Mouse (Mus musculus) lung, embryonic 14.5 days (tissue): ENCODE measurements at regions not wholly inside any gene's neighbourhood (a gene's known extent, or its start where the extent isn't known, plus 50 kb on each side); places are given as distances from the start of the nearest gene placed in this dataset.

Experiments
- ATAC-seq: fragments of 200-750 bp; cut with Nextera tagmentation; 2 replicates; pipeline ENCODE4 v1.8.0; 2017; ENCODE audit warnings: mild to moderate bottlenecking, moderate TSS enrichment, moderate library complexity; ENCODE audit not compliant: insufficient read depth
- DNase-seq: peaks from one replicate; pipeline ENCODE4 v3.0.0-alpha.2; 2015
- H3K27ac ChIP-seq: fragments of 300-500 bp; sonication (generic); 2 replicates; pipeline ENCODE4 v1.5.1; 2014; ENCODE audit warnings: low read depth, mild to moderate bottlenecking, moderate library complexity
- H3K27me3 ChIP-seq: fragments of 300-500 bp; sonication (generic); 2 replicates; pipeline ENCODE4 v1.6.1; 2014; ENCODE audit warnings: low read length, control low read depth; ENCODE audit not compliant: insufficient read depth
- H3K36me3 ChIP-seq: fragments of 300-500 bp; sonication (generic); 2 replicates; pipeline ENCODE4 v1.6.1; 2014; ENCODE audit warnings: control low read depth; ENCODE audit not compliant: insufficient read depth
- H3K4me1 ChIP-seq: fragments of 300-500 bp; sonication (generic); 2 replicates; pipeline ENCODE4 v1.6.1; 2014; ENCODE audit warnings: antibody characterized with exemption, control low read depth; ENCODE audit not compliant: insufficient read depth
- H3K4me2 ChIP-seq: fragments of 300-500 bp; sonication (generic); 2 replicates; pipeline ENCODE4 v1.6.1; 2014; ENCODE audit warnings: mild to moderate bottlenecking
- H3K4me3 ChIP-seq: fragments of 300-500 bp; sonication (generic); 2 replicates; pipeline ENCODE4 v1.5.1; 2014; ENCODE audit warnings: low read depth, low read length
- H3K9ac ChIP-seq: fragments of 300-500 bp; sonication (generic); 2 replicates; pipeline ENCODE4 v1.6.1; 2014
- H3K9me3 ChIP-seq: fragments of 300-500 bp; sonication (generic); 2 replicates; pipeline ENCODE4 v1.6.1; 2016; ENCODE audit warnings: low read depth, low read length, control low read depth
- CTCF ChIP-seq: IDR thresholded peaks from 2 replicates; pipeline ENCODE4 v1.5.1; 2016; ENCODE audit warnings: antibody characterized with exemption, low read depth
- WGBS: fragments of 180-500 bp; shearing (Covaris S2); extraction: QIAGEN DNeasy Blood & Tissue Kit; methylation state at CpG from one replicate; pipeline ENCODE4 v1.1.7; 2014; 5-methylcytosine and 5-hydroxymethylcytosine counted together

GRCm38 (mm10) chr6:10970587-10971138 lies 936.6 kb downstream of the Ndufa4 start:
- ATAC-seq (no peak), DNase-seq (peak; percentile 7)
- no peak for TF ChIP-seq CTCF
- no peaks in the 10 kb centered on the region for H3K9me3 ChIP-seq
- H3K4me3 ChIP-seq = no peak overlapping the region
- H3K9ac ChIP-seq = no peak overlapping the region
- 40% methylated on average over 11 of the region's 11 CpGs for WGBS
- no peaks in the 10 kb centered on the region for H3K36me3 ChIP-seq
- no peaks in the 10 kb centered on the region for H3K27me3 ChIP-seq
- H3K27ac ChIP-seq = no peak overlapping the region
- H3K4me1 ChIP-seq = no peaks in the 10 kb centered on the region
- H3K4me2 ChIP-seq = no peak overlapping the region

DNA sequence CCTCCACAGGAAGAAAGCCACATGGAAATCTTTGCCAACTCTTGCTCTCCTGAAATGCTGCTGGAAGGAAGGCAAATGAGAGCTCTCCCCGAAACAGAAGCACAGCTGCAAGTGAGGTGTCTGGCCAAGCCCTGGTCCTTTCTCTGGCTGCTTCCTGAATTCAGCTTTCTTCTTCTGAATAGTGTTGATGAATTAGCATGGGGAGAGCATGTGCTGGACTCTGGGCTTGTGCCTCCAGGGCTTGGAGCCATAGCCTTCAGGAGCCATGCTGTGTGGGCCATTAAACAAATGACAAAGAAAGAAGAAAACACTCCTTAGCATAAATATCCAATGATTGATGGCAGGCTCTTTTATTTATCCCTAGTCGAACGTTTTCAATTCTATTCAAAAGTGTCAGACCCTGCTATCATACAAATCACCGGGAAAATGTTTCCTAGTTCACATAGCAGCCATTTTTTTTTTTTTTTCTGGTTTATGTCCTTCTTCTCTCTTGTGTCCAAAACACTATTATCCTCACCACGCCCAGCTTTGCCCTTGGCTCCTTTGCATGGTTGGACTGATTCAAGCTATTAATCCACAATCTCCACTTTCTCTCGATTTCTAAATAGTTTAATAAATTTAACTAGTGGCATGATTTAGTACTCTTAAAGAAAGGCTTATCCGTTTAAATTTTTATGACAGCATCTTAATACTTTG lies 937.3 kb downstream of the Ndufa4 start:
- no peak overlapping the region for H3K27ac ChIP-seq
- DNase-seq = peak; percentile 15

GRCm38 (mm10) chr6:10943545-10943944 lies 963.8 kb downstream of the Ndufa4 start:
- Histone ChIP-seq H3K27me3 (no peaks in the 10 kb centered on the region), H3K9ac (no peak overlapping the region), H3K27ac (no peak overlapping the region), H3K4me1 (no peaks in the 10 kb centered on the region), H3K9me3 (no peaks in the 10 kb centered on the region), H3K4me2 (no peak overlapping the region), H3K4me3 (no peak overlapping the region), H3K36me3 (no peaks in the 10 kb centered on the region)
- ATAC-seq = no peak
- no peak for TF ChIP-seq CTCF
- DNase-seq = no peak
- WGBS = 55% methylated on average over 1 of the region's 1 CpGs

More for the DNA sequence above, 937.3 kb downstream of the Ndufa4 start:
- Histone ChIP-seq H3K9me3 (no peaks in the 10 kb centered on the region), H3K27me3 (no peaks in the 10 kb centered on the region), H3K4me1 (no peaks in the 10 kb centered on the region), H3K4me2 (no peak overlapping the region), H3K4me3 (no peak overlapping the region), H3K36me3 (no peaks in the 10 kb centered on the region), H3K9ac (no peak overlapping the region)
- no peak for TF ChIP-seq CTCF
- 39% methylated on average over 7 of the region's 7 CpGs for WGBS
- no peak for ATAC-seq

GRCm38 (mm10) chr6:10941470-10941869 lies 965.8 kb downstream of the Ndufa4 start:
- no peaks in the 10 kb centered on the region for H3K27me3 ChIP-seq
- no peak for TF ChIP-seq CTCF
- H3K4me1 ChIP-seq = no peaks in the 10 kb centered on the region
- 92% methylated on average over 3 of the region's 3 CpGs for WGBS
- no peaks in the 10 kb centered on the region for H3K36me3 ChIP-seq
- no peak overlapping the region for H3K9ac ChIP-seq
- DNase-seq = no peak
- no peak overlapping the region for H3K4me3 ChIP-seq
- no peaks in the 10 kb centered on the region for H3K9me3 ChIP-seq
- no peak for ATAC-seq
- no peak overlapping the region for H3K4me2 ChIP-seq
- H3K27ac ChIP-seq = no peak overlapping the region
